Mouse (Mus musculus) liver, postnatal 0 days (tissue): ENCODE measurements at regions not wholly inside any gene's neighbourhood (a gene's known extent, or its start where the extent isn't known, plus 50 kb on each side); places are given as distances from the start of the nearest gene placed in this dataset.

ENCODE experiments used
- ATAC-seq: fragments of 200-750 bp; cut with Nextera tagmentation; 2 replicates; pipeline ENCODE4 v1.8.0; 2017; ENCODE audit warnings: mild to moderate bottlenecking, moderate library complexity
- DNase-seq: peaks from one replicate; pipeline ENCODE4 v3.0.0-alpha.2; 2016
- H3K27ac ChIP-seq: fragments of 300-500 bp; sonication (generic); 2 replicates; pipeline ENCODE4 v1.5.1; 2014; ENCODE audit warnings: antibody characterized with exemption, moderate library complexity, mild to moderate bottlenecking, low read depth
- H3K27me3 ChIP-seq: fragments of 300-500 bp; sonication (generic); 2 replicates; pipeline ENCODE4 v1.6.1; 2014; ENCODE audit warnings: low read length, control low read depth, mixed read lengths; ENCODE audit not compliant: insufficient read depth
- H3K36me3 ChIP-seq: fragments of 300-500 bp; sonication (generic); replicated peaks from 2 replicates; pipeline ENCODE4 v1.6.1; 2014; ENCODE audit warnings: mild to moderate bottlenecking, control low read depth, low read length, moderate library complexity, mixed read lengths; ENCODE audit not compliant: insufficient read depth
- H3K4me1 ChIP-seq: fragments of 300-500 bp; sonication (generic); 2 replicates; pipeline ENCODE4 v1.6.1; 2014; ENCODE audit warnings: antibody characterized with exemption, mild to moderate bottlenecking, control low read depth; ENCODE audit not compliant: insufficient read depth
- H3K4me2 ChIP-seq: fragments of 300-500 bp; sonication (generic); 2 replicates; pipeline ENCODE4 v1.6.1; 2014; ENCODE audit warnings: low read depth, mild to moderate bottlenecking, low read length, moderate library complexity, mixed read lengths
- H3K4me3 ChIP-seq: fragments of 300-500 bp; sonication (generic); 2 replicates; pipeline ENCODE4 v1.5.1; 2014; ENCODE audit warnings: low read depth, low read length
- H3K9ac ChIP-seq: fragments of 300-500 bp; sonication (generic); replicated peaks from 2 replicates; pipeline ENCODE4 v1.6.1; 2014; ENCODE audit warnings: mild to moderate bottlenecking, moderate library complexity
- H3K9me3 ChIP-seq: fragments of 300-500 bp; sonication (generic); 2 replicates; pipeline ENCODE4 v1.6.1; 2016; ENCODE audit warnings: mild to moderate bottlenecking, control low read depth, low read length, mixed read lengths
- CTCF ChIP-seq: sonication (generic); IDR thresholded peaks from 2 replicates; pipeline ENCODE4 v1.5.1; 2016; ENCODE audit warnings: antibody characterized with exemption, low read depth
- EP300 ChIP-seq: IDR thresholded peaks from 2 replicates; pipeline ENCODE4 v1.6.1; 2016; ENCODE audit warnings: antibody characterized with exemption, low read depth, mild to moderate bottlenecking
- WGBS: fragments of 180-500 bp; shearing (Covaris S2); extraction: QIAGEN DNeasy Blood & Tissue Kit; methylation state at CpG from one replicate; pipeline ENCODE4 v1.1.7; 2014; ENCODE audit not compliant: insufficient replicate concordance; 5-methylcytosine and 5-hydroxymethylcytosine counted together

GRCm38 (mm10) chr5:106322574-106323215 lies 135.3 kb downstream of the Barhl2 start:
- Histone ChIP-seq H3K27ac (no peak overlapping the region), H3K27me3 (no peaks in the 10 kb centered on the region), H3K4me3 (no peak overlapping the region), H3K36me3 (no peaks in the 10 kb centered on the region), H3K9ac (no peak overlapping the region), H3K4me2 (no peak overlapping the region), H3K9me3 (no peaks in the 10 kb centered on the region), H3K4me1 (no peaks in the 10 kb centered on the region; the same call in 1 of the 2 replicates)
- ATAC-seq: no peak
- no peak for DNase-seq
- TF ChIP-seq CTCF (no peak), EP300 (no peak)
- WGBS: 56% methylated on average over 18 of the region's 18 CpGs

GRCm38 (mm10) chr5:106321426-106321825 lies 136.5 kb downstream of the Barhl2 start:
- Histone ChIP-seq H3K4me1 (no peaks in the 10 kb centered on the region; the same call in 1 of the 2 replicates), H3K27ac (peak overlapping the region; percentile 55; the same call in 1 of the 2 replicates), H3K9ac (no peak overlapping the region), H3K36me3 (no peaks in the 10 kb centered on the region), H3K9me3 (no peaks in the 10 kb centered on the region), H3K4me3 (no peak overlapping the region), H3K27me3 (no peaks in the 10 kb centered on the region), H3K4me2 (no peak overlapping the region)
- peak; percentile 27 for DNase-seq
- 44% methylated on average over 5 of the region's 5 CpGs for WGBS
- no peak for TF ChIP-seq CTCF
- TF ChIP-seq EP300: no peak
- peak; percentile 85 for ATAC-seq

- 68% methylated on average over 3 of the region's 3 CpGs for WGBS
These were observed 136.9 kb downstream of the Barhl2 start for GRCm38 (mm10) chr5:106321023-106321422.

GRCm38 (mm10) chr5:106320039-106320438 lies 137.9 kb downstream of the Barhl2 start:
- WGBS: 49% methylated on average over 6 of the region's 6 CpGs
- H3K27me3 ChIP-seq: no peaks in the 10 kb centered on the region
- H3K27ac ChIP-seq: no peak overlapping the region
- DNase-seq (no peak), ATAC-seq (no peak)
- no peaks in the 10 kb centered on the region for H3K9me3 ChIP-seq
- H3K9ac ChIP-seq: no peak overlapping the region
- H3K4me2 ChIP-seq: no peak overlapping the region
- TF ChIP-seq CTCF (no peak), EP300 (no peak)
- no peaks in the 10 kb centered on the region for H3K36me3 ChIP-seq
- H3K4me1 ChIP-seq: no peaks in the 10 kb centered on the region; the same call in 1 of the 2 replicates
- H3K4me3 ChIP-seq: no peak overlapping the region

More at GRCm38 (mm10) chr5:106321023-106321422, 136.9 kb downstream of the Barhl2 start:
- Histone ChIP-seq H3K4me1 (no peaks in the 10 kb centered on the region; the same call in 1 of the 2 replicates), H3K36me3 (no peaks in the 10 kb centered on the region), H3K4me3 (no peak overlapping the region), H3K9me3 (no peaks in the 10 kb centered on the region), H3K4me2 (no peak overlapping the region), H3K27me3 (no peaks in the 10 kb centered on the region), H3K27ac (peak overlapping the region; percentile 55; the same call in 1 of the 2 replicates), H3K9ac (no peak overlapping the region)
- ATAC-seq: peak; percentile 76
- DNase-seq: no peak
- no peak for TF ChIP-seq CTCF
- no peak for TF ChIP-seq EP300

GRCm38 (mm10) chr5:106318246-106318645 lies 139.7 kb downstream of the Barhl2 start:
- TF ChIP-seq EP300: 0 out of 2 replicates have a peak, but pooled peaks have one; percentile 18
- no peak for TF ChIP-seq CTCF
- 73% methylated on average over 6 of the region's 6 CpGs for WGBS
- H3K36me3 ChIP-seq: no peaks in the 10 kb centered on the region
- no peak overlapping the region for H3K9ac ChIP-seq
- H3K9me3 ChIP-seq: no peaks in the 10 kb centered on the region
- H3K4me2 ChIP-seq: no peak overlapping the region
- no peaks in the 10 kb centered on the region for H3K27me3 ChIP-seq
- DNase-seq (no peak), ATAC-seq (no peak)
- H3K4me1 ChIP-seq: no peaks in the 10 kb centered on the region; the same call in 1 of the 2 replicates
- H3K27ac ChIP-seq: no peak overlapping the region
- no peak overlapping the region for H3K4me3 ChIP-seq

GRCm38 (mm10) chr5:106313874-106314273 lies 144.1 kb downstream of the Barhl2 start:
- peak; percentile 65 for ATAC-seq
- Histone ChIP-seq H3K4me2 (no peak overlapping the region), H3K9ac (no peak overlapping the region), H3K27me3 (no peaks in the 10 kb centered on the region), H3K4me3 (no peak overlapping the region), H3K36me3 (no peaks in the 10 kb centered on the region), H3K4me1 (no peaks in the 10 kb centered on the region; the same call in 1 of the 2 replicates), H3K27ac (no peak overlapping the region), H3K9me3 (no peaks in the 10 kb centered on the region)
- no peak for TF ChIP-seq CTCF
- 0 out of 2 replicates have a peak, but pooled peaks have one; percentile 12 for TF ChIP-seq EP300
- DNase-seq: no peak
- 64% methylated on average over 6 of the region's 6 CpGs for WGBS
